Comparison of ENCODE assay signal across 8 mouse cellular contexts in genomic region chr4:22357266-22357930, GRCm38 (mm10). TPM values are rescaled to one million over a fixed set of nuclear protein-coding genes. Genes with fewer than 3 reads are reported as not detected.
DNase-seq lines count a peak whose midpoint lies in the region; ATAC-seq and TF ChIP-seq lines count a peak whose summit lies in the region.

Gene Fbxl4, plus strand, starts transcription at chr4:22357543.

- TF ChIP-seq EP300 in CH12.LX (IDR thresholded peaks at IDR 0.05; ENCODE audit: low read length), result peak; percentile 36; the same call in 1 of the 2 replicates
- no peak for TF ChIP-seq EP300 in heart, postnatal 0 days (IDR thresholded peaks at IDR 0.05; ENCODE audit: low read depth)

- TF ChIP-seq POLR2A in CH12.LX (IDR thresholded peaks at IDR 0.05; ENCODE audit: low read depth, low read length), result peak; percentile 79
- peak; percentile 46 for TF ChIP-seq POLR2A in testis, adult 2 months (IDR thresholded peaks at IDR 0.05; ENCODE audit: control insufficient read depth, low read depth, low read length)

- in situ Hi-C loops in CH12.LX (cut with MboI; ENCODE audit: low pct_ligation_motif_present, low pct_unique_long_range_greater_than_20kb, low sequenced_read_pairs), result no loop called here

- peak; percentile 72 for DNase-seq in CH12.LX (ENCODE audit: extremely low read depth)
- DNase-seq in c-Kit-positive CD71-positive TER-119-negative erythroid progenitor cells, embryonic 14.5 days (ENCODE audit: low read depth), result peak; percentile 47
- DNase-seq in heart, postnatal 0 days (ENCODE audit: low spot score), result peak; percentile 84
- peak; percentile 89 to 92 for DNase-seq in kidney, postnatal 4 days

- peak within 1 kb of the TSS; percentile 70 for H3K9ac ChIP-seq in CH12.LX (ENCODE audit: insufficient read depth, low read depth)
- H3K9ac ChIP-seq in forebrain, embryonic 12.5 days, result peak within 1 kb of the TSS; percentile 87
- peak within 1 kb of the TSS; percentile 79 for H3K9ac ChIP-seq in heart, postnatal 0 days (replicated peaks; ENCODE audit: low read depth, low read length)
- peak within 1 kb of the TSS; percentile 81 for H3K9ac ChIP-seq in liver, embryonic 16.5 days (ENCODE audit: low read depth, low read length)
- peak within 1 kb of the TSS; percentile 93 for H3K9ac ChIP-seq in neural tube, embryonic 13.5 days

- peak within 1 kb of the TSS; percentile 64 for H3K27ac ChIP-seq in CH12.LX (ENCODE audit: insufficient read depth, low read depth)
- H3K27ac ChIP-seq in forebrain, embryonic 12.5 days, result peak within 1 kb of the TSS; percentile 86
- H3K27ac ChIP-seq in heart, postnatal 0 days (ENCODE audit: low read depth), result peak within 1 kb of the TSS; percentile 96
- H3K27ac ChIP-seq in liver, embryonic 16.5 days (ENCODE audit: low read length), result peak within 1 kb of the TSS; percentile 81
- peak within 1 kb of the TSS; percentile 93 for H3K27ac ChIP-seq in neural tube, embryonic 13.5 days (replicated peaks)
- H3K27ac ChIP-seq in testis, adult 2 months (ENCODE audit: control insufficient read depth, insufficient read depth, low read depth, low read length), result peak within 1 kb of the TSS; percentile 93

- H3K4me3 ChIP-seq in CH12.LX (replicated peaks in 1 of 3; ENCODE audit: low read depth in 2 of 3, low read length in 2 of 3, poor library complexity in 1 of 3), result peak within 1 kb of the TSS; percentile 82 to 88 (median 86)
- H3K4me3 ChIP-seq in forebrain, embryonic 12.5 days (replicated peaks), result peak within 1 kb of the TSS; percentile 79
- peak within 1 kb of the TSS; percentile 84 for H3K4me3 ChIP-seq in heart, postnatal 0 days (ENCODE audit: low read depth, low read length)
- H3K4me3 ChIP-seq in liver, embryonic 16.5 days (ENCODE audit: low read depth, low read length), result peak within 1 kb of the TSS; percentile 85
- peak within 1 kb of the TSS; percentile 79 for H3K4me3 ChIP-seq in neural tube, embryonic 13.5 days
- H3K4me3 ChIP-seq in testis, adult 2 months (ENCODE audit: control insufficient read depth, low read depth, low read length), result peak within 1 kb of the TSS; percentile 95

- dilution Hi-C loops in CH12.LX (cut with MboI; ENCODE audit: extremely low pct_ligation_motif_present, extremely low pct_unique_long_range_greater_than_20kb, low sequenced_read_pairs), result no loop called here

- TF ChIP-seq RAD21 in CH12.LX (IDR thresholded peaks at IDR 0.05; ENCODE audit: low read depth, low read length), result no peak

- no peaks in the 10 kb centered on the region for H3K27me3 ChIP-seq in CH12.LX (replicated peaks)
- no peaks in the 10 kb centered on the region for H3K27me3 ChIP-seq in forebrain, embryonic 12.5 days
- no peaks in the 10 kb centered on the region for H3K27me3 ChIP-seq in heart, postnatal 0 days (ENCODE audit: control insufficient read depth, insufficient read depth, low read length)
- H3K27me3 ChIP-seq in liver, embryonic 16.5 days (ENCODE audit: control insufficient read depth, insufficient read depth, low read depth, low read length), result no peaks in the 10 kb centered on the region
- H3K27me3 ChIP-seq in neural tube, embryonic 13.5 days, result no peaks in the 10 kb centered on the region
- no peaks in the 10 kb centered on the region for H3K27me3 ChIP-seq in testis, adult 2 months (ENCODE audit: control insufficient read depth, insufficient read depth, low read length)

- peaks cover 0 to 12% of the 10 kb centered on the region in 2 experiments for H3K36me3 ChIP-seq in CH12.LX (replicated peaks in 1 of 2; ENCODE audit: control insufficient read depth in 1 of 2, insufficient read depth in 1 of 2, low read length in 1 of 2)
- no peaks in the 10 kb centered on the region for H3K36me3 ChIP-seq in forebrain, embryonic 12.5 days (replicated peaks)
- H3K36me3 ChIP-seq in heart, postnatal 0 days (replicated peaks; ENCODE audit: control insufficient read depth, insufficient read depth, low read length), result no peaks in the 10 kb centered on the region
- no peaks in the 10 kb centered on the region for H3K36me3 ChIP-seq in liver, embryonic 16.5 days (ENCODE audit: control insufficient read depth, insufficient read depth)
- H3K36me3 ChIP-seq in neural tube, embryonic 13.5 days, result no peaks in the 10 kb centered on the region
- no peaks in the 10 kb centered on the region for H3K36me3 ChIP-seq in testis, adult 2 months (ENCODE audit: control insufficient read depth, insufficient read depth, low read length)

- H3K4me2 ChIP-seq in CH12.LX (ENCODE audit: insufficient read depth, low read depth, poor library complexity, severe bottlenecking), result peak within 1 kb of the TSS; percentile 72
- peak within 1 kb of the TSS; percentile 69 for H3K4me2 ChIP-seq in forebrain, embryonic 12.5 days
- peak within 1 kb of the TSS; percentile 69 for H3K4me2 ChIP-seq in heart, postnatal 0 days (ENCODE audit: low read depth, low read length)
- H3K4me2 ChIP-seq in liver, embryonic 16.5 days (ENCODE audit: low read depth, low read length), result peak within 1 kb of the TSS; percentile 82
- H3K4me2 ChIP-seq in neural tube, embryonic 13.5 days, result peak within 1 kb of the TSS; percentile 71

- WGBS in forebrain, embryonic 12.5 days, result under 1% methylated on average over 57 of the region's 62 CpGs
- under 1% methylated on average over 60 of the region's 62 CpGs for WGBS in heart, postnatal 0 days
- under 1% methylated on average over 61 of the region's 62 CpGs for WGBS in liver, embryonic 16.5 days (ENCODE audit: insufficient replicate concordance)
- under 1% methylated on average over 46 of the region's 62 CpGs for WGBS in neural tube, embryonic 13.5 days

- ATAC-seq in forebrain, embryonic 12.5 days (ENCODE audit: low FRiP score), result peak; percentile 98
- peak; percentile 96 for ATAC-seq in heart, postnatal 0 days (ENCODE audit: insufficient read depth, low read depth)
- peak; percentile 96 for ATAC-seq in liver, embryonic 16.5 days (ENCODE audit: low read depth)
- ATAC-seq in neural tube, embryonic 13.5 days (ENCODE audit: low read depth), result peak; percentile 99

- H3K9me3 ChIP-seq in CH12.LX (replicated peaks; ENCODE audit: low read length), result peaks cover 3% of the 10 kb centered on the region
- 0 out of 2 replicates have a peak, but pooled peaks cover 6% of the 10 kb centered on the region for H3K9me3 ChIP-seq in forebrain, embryonic 12.5 days
- no peaks in the 10 kb centered on the region; the same call in 1 of the 2 replicates for H3K9me3 ChIP-seq in heart, postnatal 0 days (replicated peaks; ENCODE audit: control insufficient read depth, low read length)
- no peaks in the 10 kb centered on the region for H3K9me3 ChIP-seq in liver, embryonic 16.5 days (replicated peaks; ENCODE audit: control insufficient read depth, low read length)
- peaks cover 12% of the 10 kb centered on the region; the same call in 1 of the 2 replicates for H3K9me3 ChIP-seq in neural tube, embryonic 13.5 days

- peaks cover 5 to 29% of the 10 kb centered on the region in 2 experiments for H3K4me1 ChIP-seq in CH12.LX (ENCODE audit: control insufficient read depth in 1 of 2, insufficient read depth in 2 of 2)
- peaks cover 7% of the 10 kb centered on the region for H3K4me1 ChIP-seq in forebrain, embryonic 12.5 days
- peaks cover 10% of the 10 kb centered on the region for H3K4me1 ChIP-seq in heart, postnatal 0 days (ENCODE audit: control insufficient read depth, insufficient read depth)
- H3K4me1 ChIP-seq in liver, embryonic 16.5 days (ENCODE audit: control insufficient read depth, low read depth, low read length), result peaks cover 9% of the 10 kb centered on the region
- peaks cover 23% of the 10 kb centered on the region for H3K4me1 ChIP-seq in neural tube, embryonic 13.5 days (replicated peaks)
- peaks cover 5% of the 10 kb centered on the region for H3K4me1 ChIP-seq in testis, adult 2 months (ENCODE audit: control insufficient read depth, insufficient read depth, low read length)

- H3K79me2 ChIP-seq in CH12.LX (replicated peaks; ENCODE audit: control insufficient read depth, extremely low read depth, insufficient read depth, poor library complexity, severe bottlenecking), result peaks cover 18% of the 10 kb centered on the region

- no peak for TF ChIP-seq CTCF in CH12.LX (conservative IDR thresholded peaks at IDR 0.05 in 1 of 2, IDR thresholded peaks at IDR 0.05 in 1 of 2; ENCODE audit: low read depth in 2 of 2, low read length in 2 of 2)
- no peak for TF ChIP-seq CTCF in heart, postnatal 0 days (IDR thresholded peaks at IDR 0.05; ENCODE audit: low read depth)
- TF ChIP-seq CTCF in testis, adult 2 months (IDR thresholded peaks at IDR 0.05; ENCODE audit: control insufficient read depth, insufficient read depth, insufficient replicate concordance, low read depth, low read length), result no peak

TF ChIP-seq in CH12.LX, 34 proteins besides CTCF, POLR2A, EP300 and RAD21 (continues in another document):
- no peak for TF ChIP-seq USF1 (IDR thresholded peaks at IDR 0.05; ENCODE audit: low read depth, low read length)
- peak; percentile 63; the same call in 1 of the 2 replicates for TF ChIP-seq NELFE (IDR thresholded peaks at IDR 0.05; ENCODE audit: low read depth, low read length)
- TF ChIP-seq IRF4 (IDR thresholded peaks at IDR 0.05; ENCODE audit: low read depth, low read length), result 0 out of 2 replicates have a peak, but pooled peaks have one; percentile 11
- no peak for TF ChIP-seq ZMIZ1 (IDR thresholded peaks at IDR 0.05; ENCODE audit: low read depth, low read length)
- TF ChIP-seq ELF1 (IDR thresholded peaks at IDR 0.05; ENCODE audit: low read depth, low read length), result peak; percentile 79
- TF ChIP-seq NRF1 (IDR thresholded peaks at IDR 0.05; ENCODE audit: low read depth, low read length), result peak; percentile 27; the same call in 1 of the 2 replicates
- peak; percentile 25; the same call in 1 of the 2 replicates for TF ChIP-seq TCF12 (IDR thresholded peaks at IDR 0.05; ENCODE audit: low read depth, low read length)
- TF ChIP-seq JUN (IDR thresholded peaks at IDR 0.05; ENCODE audit: insufficient read depth, low read depth, low read length), result no peak
- no peak for TF ChIP-seq GABPA (IDR thresholded peaks at IDR 0.05; ENCODE audit: insufficient replicate concordance, low read depth, low read length)
- TF ChIP-seq MYC (IDR thresholded peaks at IDR 0.05; ENCODE audit: low read depth, low read length), result peak; percentile 51; the same call in 1 of the 2 replicates
- no peak for TF ChIP-seq CHD1 (IDR thresholded peaks at IDR 0.05; ENCODE audit: low read depth, low read length)
- TF ChIP-seq HCFC1 (IDR thresholded peaks at IDR 0.05; ENCODE audit: low read depth, low read length), result peak; percentile 39

RNA-seq across cellular contexts. Expression of gene Fbxl4, which starts in this region (rescaled TPM):
- total RNA-seq in CH12.LX (2012; rRNA removed), result 10.0 and 12.0 TPM in 2 replicates
- total RNA-seq in CH12.LX (2014; rRNA removed), result 16.9 and 17.0 TPM in 2 replicates
- polyA plus RNA-seq in CH12.LX (2012; ENCODE audit: insufficient read length, low read depth), result 8.4 and 9.8 TPM in 2 replicates
- 9.2 and 9.5 TPM in 2 replicates for polyA plus RNA-seq in forebrain, embryonic 12.5 days (2016; fragmentation: Nextera tagmentation; extraction: Ambion mirVana)
- total RNA-seq in heart, postnatal 0 days (2014; rRNA removed; ENCODE audit: low replicate concordance), result 18.3 and 26.2 TPM in 2 replicates
- polyA plus RNA-seq in heart, postnatal 0 days (2015; fragmentation: Nextera tagmentation; extraction: Ambion mirVana), result 11.5 and 13.2 TPM in 2 replicates
- polyA plus RNA-seq in liver, embryonic 16.5 days (2015; fragmentation: Nextera tagmentation; extraction: Ambion mirVana), result 3.9 and 4.9 TPM in 2 replicates
- 13.0 and 14.7 TPM in 2 replicates for polyA plus RNA-seq in neural tube, embryonic 13.5 days (2015; fragmentation: Nextera tagmentation; extraction: Ambion mirVana)
- 4.2 and 4.3 TPM in 2 replicates for polyA plus RNA-seq in testis, adult 2 months (2012; rRNA removed)

Comparison
In these comparisons a context has a peak if more than half of its experiments do, and no peak if none do; other contexts are left out.
1. Peak in every context shown above with its lines: DNase-seq, ATAC-seq, H3K4me3 ChIP-seq and H3K27ac ChIP-seq.